Mouse (Mus musculus): ENCODE measurements around the gene Izumo4. TPM values are rescaled to one million over a fixed set of nuclear protein-coding genes. Genes with fewer than 3 reads are reported as not detected.

Gene Izumo4
- polyA plus RNA-seq, 1 experiment from 2014 or later: 23.6 TPM

DNA sequence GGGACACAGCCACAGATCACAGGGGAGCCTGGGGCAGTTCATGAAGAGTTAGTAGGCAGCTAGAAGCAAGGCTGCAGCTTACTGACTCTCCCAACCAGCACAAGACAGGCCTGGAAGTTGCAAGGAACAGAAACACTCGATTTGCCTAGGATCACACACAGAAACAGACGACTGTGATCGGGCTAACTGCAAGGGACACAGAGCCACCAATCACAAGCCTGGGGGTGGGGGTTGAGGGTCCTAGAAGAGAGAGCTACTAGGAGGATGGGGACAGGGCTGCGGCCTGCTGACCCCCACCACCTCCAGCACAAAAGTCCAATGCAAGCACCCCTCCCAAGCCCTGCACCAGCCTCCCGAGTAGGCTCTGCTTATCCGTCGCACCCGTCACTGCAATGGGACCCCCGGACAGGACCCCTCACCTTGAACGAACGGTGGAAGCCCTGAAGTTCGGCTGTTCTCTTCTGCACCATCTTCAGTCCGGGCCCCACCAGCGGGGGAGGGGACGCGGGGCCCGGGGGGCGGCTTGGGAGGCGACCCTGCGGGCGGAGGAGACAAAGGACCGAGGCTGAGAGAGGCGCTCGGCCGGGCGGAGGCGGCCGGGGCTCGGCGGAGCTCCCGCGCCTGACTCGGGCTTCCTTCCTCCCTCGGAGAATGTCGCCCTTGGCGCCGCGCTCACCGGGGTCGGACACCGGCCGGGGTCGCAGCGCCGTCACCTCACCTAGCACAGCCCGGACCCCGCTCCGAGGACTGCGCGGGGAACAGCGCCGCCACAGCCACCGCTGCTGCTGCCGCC, 26.4 kb upstream of the Izumo4 start:
- Histone ChIP-seq H3K27ac (ENCODE audit: low read length) (peak overlapping the region; percentile 79), H3K9ac (ENCODE audit: low read length) (peak overlapping the region; percentile 97), H3K4me3 (ENCODE audit: low read length) (peak overlapping the region; percentile 94), H3K4me1 (replicated peaks; ENCODE audit: control insufficient read depth, insufficient read depth, low read length) (peaks cover 49% of the 10 kb centered on the region), H3K36me3 (ENCODE audit: control insufficient read depth, insufficient read depth, low read length) (peaks cover 11% of the 10 kb centered on the region), H3K9me3 (ENCODE audit: control insufficient read depth, low read length) (no peaks in the 10 kb centered on the region), H3K4me2 (ENCODE audit: low read depth, low read length) (peak overlapping the region; percentile 72), H3K27me3 (ENCODE audit: control insufficient read depth, insufficient read depth, low read depth, low read length) (no peaks in the 10 kb centered on the region)
- WGBS: under 1% methylated on average over 41 of the region's 54 CpGs
- ATAC-seq (ENCODE audit: low read depth): peak; percentile 4

DNA sequence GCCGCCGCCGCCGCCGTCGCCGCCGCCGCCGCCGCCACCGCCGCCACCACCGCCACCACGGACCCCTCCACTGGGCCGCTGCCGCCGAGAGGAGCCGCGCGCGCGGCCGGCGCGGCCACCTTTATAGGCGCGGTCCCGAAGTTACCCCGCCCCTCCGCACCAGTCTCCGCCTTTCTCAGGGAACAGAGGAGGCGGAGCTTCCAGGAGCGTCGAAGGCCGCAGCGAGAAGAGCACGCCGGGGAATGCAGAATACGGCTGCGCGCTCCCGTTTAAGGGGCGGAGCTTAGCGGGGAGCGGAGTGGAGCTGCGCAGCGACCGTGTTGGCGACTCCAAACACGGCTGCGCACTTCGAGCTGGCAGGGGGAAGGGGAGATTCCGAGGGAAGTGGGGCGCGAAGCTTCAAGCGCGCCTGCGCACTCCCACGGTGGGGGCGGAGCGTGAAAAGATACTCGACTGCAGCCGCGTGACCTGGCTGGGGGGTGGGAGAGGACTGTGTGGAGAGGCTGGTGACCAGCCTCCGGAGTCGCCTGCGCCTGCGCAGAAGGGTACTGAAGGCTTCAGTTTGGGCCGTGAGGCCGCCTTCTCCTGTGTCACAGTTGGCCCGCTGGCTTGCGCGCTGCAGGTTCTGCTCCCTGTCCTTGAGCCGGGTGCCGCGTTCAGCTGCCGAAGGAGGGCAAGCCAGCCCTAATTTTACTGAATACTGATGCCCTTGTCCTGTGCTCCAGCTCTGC, 25.6 kb upstream of the Izumo4 start:
- Histone ChIP-seq H3K4me3 (ENCODE audit: low read length) (peak overlapping the region; percentile 94), H3K9me3 (ENCODE audit: control insufficient read depth, low read length) (no peaks in the 10 kb centered on the region), H3K27ac (ENCODE audit: low read length) (peak overlapping the region; percentile 98), H3K9ac (ENCODE audit: low read length) (peak overlapping the region; percentile 97), H3K27me3 (ENCODE audit: control insufficient read depth, insufficient read depth, low read depth, low read length) (no peaks in the 10 kb centered on the region), H3K4me1 (replicated peaks; ENCODE audit: control insufficient read depth, insufficient read depth, low read length) (peaks cover 49% of the 10 kb centered on the region), H3K4me2 (ENCODE audit: low read depth, low read length) (peak overlapping the region; percentile 72), H3K36me3 (ENCODE audit: control insufficient read depth, insufficient read depth, low read length) (peaks cover 4% of the 10 kb centered on the region)
- peak; percentile 91 for ATAC-seq (ENCODE audit: low read depth)
- WGBS: under 1% methylated on average over 70 of the region's 78 CpGs

GRCm38 (mm10) chr10:80677128-80677875, 24.7 kb upstream of the Izumo4 start:
- Histone ChIP-seq H3K36me3 (ENCODE audit: control insufficient read depth, insufficient read depth, low read length) (no peaks in the 10 kb centered on the region), H3K4me3 (ENCODE audit: low read length) (peak overlapping the region; percentile 94), H3K27me3 (ENCODE audit: control insufficient read depth, insufficient read depth, low read depth, low read length) (no peaks in the 10 kb centered on the region), H3K9me3 (ENCODE audit: control insufficient read depth, low read length) (no peaks in the 10 kb centered on the region), H3K4me2 (ENCODE audit: low read depth, low read length) (peak overlapping the region; percentile 71), H3K4me1 (replicated peaks; ENCODE audit: control insufficient read depth, insufficient read depth, low read length) (peaks cover 49% of the 10 kb centered on the region), H3K27ac (ENCODE audit: low read length) (peak overlapping the region; percentile 98), H3K9ac (ENCODE audit: low read length) (peak overlapping the region; percentile 80)
- WGBS: 20% methylated on average over 9 of the region's 9 CpGs
- ATAC-seq (ENCODE audit: low read depth): no peak

GRCm38 (mm10) chr10:80677942-80678436, 24.0 kb upstream of the Izumo4 start, which contains the start of gene Mknk2:
TSS of gene Mknk2 (minus strand) at chr10:80678112.
- Histone ChIP-seq H3K9me3 (ENCODE audit: control insufficient read depth, low read length) (no peaks in the 10 kb centered on the region), H3K27ac (ENCODE audit: low read length) (peak within 1 kb of the TSS; percentile 98), H3K4me3 (ENCODE audit: low read length) (peak within 1 kb of the TSS; percentile 94), H3K9ac (ENCODE audit: low read length) (peak within 1 kb of the TSS; percentile 80), H3K27me3 (ENCODE audit: control insufficient read depth, insufficient read depth, low read depth, low read length) (no peaks in the 10 kb centered on the region), H3K4me2 (ENCODE audit: low read depth, low read length) (peak within 1 kb of the TSS; percentile 71), H3K4me1 (replicated peaks; ENCODE audit: control insufficient read depth, insufficient read depth, low read length) (peaks cover 46% of the 10 kb centered on the region), H3K36me3 (ENCODE audit: control insufficient read depth, insufficient read depth, low read length) (no peaks in the 10 kb centered on the region)
- 2% methylated on average over 8 of the region's 8 CpGs for WGBS
- peak; percentile 67 for ATAC-seq (ENCODE audit: low read depth)

DNA sequence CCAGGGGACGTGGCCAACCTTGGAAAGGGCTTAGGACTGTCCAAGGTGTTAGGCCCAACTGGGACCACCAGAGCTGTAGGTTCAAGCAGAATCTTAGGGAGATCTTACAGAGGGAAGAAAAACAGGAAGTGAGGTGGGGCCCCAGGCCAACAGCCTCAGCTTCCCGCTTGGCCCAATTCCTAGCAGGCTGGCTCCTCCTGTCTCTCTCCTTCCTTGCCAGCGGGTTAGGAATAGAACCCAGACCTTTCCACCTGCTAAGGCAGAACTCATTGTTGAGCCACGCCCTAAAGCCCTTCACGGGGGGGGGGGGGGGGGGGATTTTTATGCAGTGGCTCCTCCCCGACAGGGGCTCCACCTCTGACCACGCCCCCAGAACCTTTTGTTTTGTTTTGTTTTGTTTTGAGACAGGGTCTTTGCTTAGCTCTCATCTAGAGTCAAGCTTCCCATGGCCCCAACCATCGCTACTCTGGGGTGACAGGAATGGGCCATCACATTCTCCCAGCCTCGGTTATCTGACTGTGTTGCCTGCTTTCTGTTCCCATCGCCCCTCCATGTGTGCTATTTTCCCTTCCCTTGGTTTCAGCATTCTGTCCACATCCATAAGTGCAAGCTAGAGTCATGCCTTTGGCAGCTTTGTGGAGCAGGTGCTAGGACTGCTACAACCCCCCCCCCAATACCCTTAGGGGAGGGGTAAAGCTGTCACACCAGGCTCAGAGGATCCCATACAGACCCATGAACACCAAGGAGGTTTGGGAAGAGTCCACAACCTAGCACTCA, 23.2 kb upstream of the Izumo4 start:
- whole genome bisulfite sequencing: 35% methylated on average over 10 of the region's 10 CpGs
- Histone ChIP-seq H3K4me3 (ENCODE audit: low read length) (no peak overlapping the region), H3K36me3 (ENCODE audit: control insufficient read depth, insufficient read depth, low read length) (no peaks in the 10 kb centered on the region), H3K4me2 (ENCODE audit: low read depth, low read length) (peak overlapping the region; percentile 71), H3K4me1 (replicated peaks; ENCODE audit: control insufficient read depth, insufficient read depth, low read length) (peaks cover 40% of the 10 kb centered on the region), H3K27ac (ENCODE audit: low read length) (peak overlapping the region; percentile 98), H3K9me3 (ENCODE audit: control insufficient read depth, low read length) (no peaks in the 10 kb centered on the region), H3K27me3 (ENCODE audit: control insufficient read depth, insufficient read depth, low read depth, low read length) (no peaks in the 10 kb centered on the region), H3K9ac (ENCODE audit: low read length) (peak overlapping the region; percentile 80; the same call in 1 of the 2 replicates)
- ATAC-seq (ENCODE audit: low read depth): peak; percentile 2; the same call in 1 of the 2 replicates

DNA sequence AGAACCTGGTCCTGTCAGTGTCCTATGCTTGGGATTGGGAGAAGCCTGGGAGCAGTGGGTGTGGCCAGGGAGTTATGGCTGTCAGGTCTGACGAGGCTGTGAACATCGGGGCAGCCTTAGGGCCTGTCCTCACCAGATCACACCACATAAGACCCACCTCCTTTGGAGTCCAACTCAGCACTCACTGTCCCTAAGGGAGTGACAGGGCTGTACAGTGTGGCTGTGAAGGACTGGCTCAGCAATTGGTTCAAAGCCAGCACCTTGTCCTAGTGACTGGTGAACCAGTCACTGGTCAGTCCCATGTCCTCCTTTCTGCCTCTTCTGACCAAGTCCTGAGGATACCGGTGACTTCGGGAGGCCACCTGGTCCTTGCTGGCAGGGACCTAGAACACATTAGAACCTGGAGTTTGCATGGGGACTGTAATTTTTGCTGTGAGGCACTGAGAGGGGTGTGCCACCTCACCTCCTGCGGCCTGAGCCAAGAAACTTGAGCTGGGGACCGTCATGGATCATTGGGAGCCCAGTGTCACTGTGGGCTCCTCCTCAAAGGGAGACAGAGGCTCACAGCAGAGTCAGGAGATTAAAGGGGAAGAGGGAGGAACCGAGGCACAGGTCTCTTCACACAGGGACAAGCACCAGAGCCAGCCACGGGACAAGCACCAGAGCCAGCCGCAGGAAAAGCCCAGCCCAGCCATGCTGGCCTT, 22.3 kb upstream of the Izumo4 start:
- Histone ChIP-seq H3K4me3 (ENCODE audit: low read length) (no peak overlapping the region), H3K27ac (ENCODE audit: low read length) (peak overlapping the region; percentile 98), H3K27me3 (ENCODE audit: control insufficient read depth, insufficient read depth, low read depth, low read length) (no peaks in the 10 kb centered on the region), H3K36me3 (ENCODE audit: control insufficient read depth, insufficient read depth, low read length) (no peaks in the 10 kb centered on the region), H3K9ac (ENCODE audit: low read length) (no peak overlapping the region), H3K4me2 (ENCODE audit: low read depth, low read length) (no peak overlapping the region), H3K4me1 (replicated peaks; ENCODE audit: control insufficient read depth, insufficient read depth, low read length) (peaks cover 31% of the 10 kb centered on the region), H3K9me3 (ENCODE audit: control insufficient read depth, low read length) (no peaks in the 10 kb centered on the region)
- 49% methylated on average over 9 of the region's 9 CpGs for WGBS
- ATAC-seq (ENCODE audit: low read depth): no peak

GRCm38 (mm10) chr10:80680260-80680696, 21.7 kb upstream of the Izumo4 start:
- H3K36me3 ChIP-seq (ENCODE audit: control insufficient read depth, insufficient read depth, low read length): peaks cover under 1% of the 10 kb centered on the region; the same call in 1 of the 2 replicates
- H3K9ac ChIP-seq (ENCODE audit: low read length): no peak overlapping the region
- no peaks in the 10 kb centered on the region for H3K27me3 ChIP-seq (ENCODE audit: control insufficient read depth, insufficient read depth, low read depth, low read length)
- 60% methylated on average over 2 of the region's 2 CpGs for WGBS
- H3K4me1 ChIP-seq (replicated peaks; ENCODE audit: control insufficient read depth, insufficient read depth, low read length): peaks cover 27% of the 10 kb centered on the region
- H3K27ac ChIP-seq (ENCODE audit: low read length): no peak overlapping the region
- no peak overlapping the region for H3K4me3 ChIP-seq (ENCODE audit: low read length)
- no peak for ATAC-seq (ENCODE audit: low read depth)
- H3K4me2 ChIP-seq (ENCODE audit: low read depth, low read length): no peak overlapping the region
- H3K9me3 ChIP-seq (ENCODE audit: control insufficient read depth, low read length): no peaks in the 10 kb centered on the region

DNA sequence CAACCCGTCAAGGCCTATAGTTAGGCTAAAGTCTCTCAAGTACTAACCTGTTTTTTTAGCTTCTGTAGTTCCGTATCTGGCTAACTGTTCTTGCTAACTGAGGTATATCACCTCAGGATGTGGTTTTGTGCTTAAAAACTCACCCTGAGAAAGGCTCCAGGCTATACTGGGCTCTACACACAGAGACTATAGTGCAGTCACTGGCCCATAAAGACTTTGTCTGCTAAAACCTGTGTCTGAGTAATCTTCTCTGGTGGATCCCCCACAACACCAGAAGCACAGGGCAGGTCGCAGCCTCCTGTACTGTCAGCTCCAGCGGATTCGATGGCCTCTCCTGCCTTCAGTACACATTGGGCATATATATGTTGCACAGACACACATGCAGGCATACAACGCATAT, 20.0 kb upstream of the Izumo4 start:
- Histone ChIP-seq H3K27ac (ENCODE audit: low read length) (no peak overlapping the region), H3K4me1 (replicated peaks; ENCODE audit: control insufficient read depth, insufficient read depth, low read length) (peaks cover 27% of the 10 kb centered on the region), H3K36me3 (ENCODE audit: control insufficient read depth, insufficient read depth, low read length) (peaks cover 15% of the 10 kb centered on the region), H3K27me3 (ENCODE audit: control insufficient read depth, insufficient read depth, low read depth, low read length) (no peaks in the 10 kb centered on the region), H3K4me2 (ENCODE audit: low read depth, low read length) (no peak overlapping the region), H3K9ac (ENCODE audit: low read length) (no peak overlapping the region), H3K4me3 (ENCODE audit: low read length) (no peak overlapping the region), H3K9me3 (ENCODE audit: control insufficient read depth, low read length) (no peaks in the 10 kb centered on the region)
- WGBS: 93% methylated on average over 6 of the region's 6 CpGs
- ATAC-seq (ENCODE audit: low read depth): no peak

Data from lung, embryonic 16.5 days (tissue).